Mouse (Mus musculus) ES-CJ7 (cell line): ENCODE measurements at regions not wholly inside any gene's neighbourhood (a gene's known extent, or its start where the extent isn't known, plus 50 kb on each side); places are given as distances from the start of the nearest gene placed in this dataset.

Experiments used
- DNase-seq: peaks from one replicate; pipeline ENCODE4 v3.0.0; 2011; ENCODE audit warnings: low read depth, low spot score

DNA sequence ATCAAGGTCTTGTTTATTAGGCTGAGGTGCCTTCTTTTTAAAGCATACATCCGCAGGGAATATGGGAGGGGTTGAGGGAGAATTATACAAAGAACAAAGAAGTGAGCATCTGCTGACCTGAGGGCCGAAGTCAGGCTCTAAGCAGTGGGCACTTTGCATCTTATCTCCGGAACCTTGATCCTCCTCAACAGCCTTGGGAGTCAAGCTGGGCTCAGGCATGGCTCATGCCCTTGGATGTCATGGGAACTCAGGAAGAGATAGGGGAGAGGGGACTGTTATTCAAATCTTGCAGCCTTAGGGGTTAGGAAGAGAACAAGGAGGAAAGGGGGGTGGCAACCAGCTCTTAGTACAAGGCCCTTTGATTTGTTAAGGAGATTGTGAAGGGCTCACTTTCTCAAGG, 248.5 kb downstream of the Gm19965 start:
- peak; percentile 70 for DNase-seq

- no peak for DNase-seq
Observed at GRCm38 (mm10) chr1:117067151-117067819, 264.5 kb downstream of the Gm19965 start.

GRCm38 (mm10) chr1:117087136-117087535, 284.4 kb downstream of the Gm19965 start:
- DNase-seq, result no peak

DNA sequence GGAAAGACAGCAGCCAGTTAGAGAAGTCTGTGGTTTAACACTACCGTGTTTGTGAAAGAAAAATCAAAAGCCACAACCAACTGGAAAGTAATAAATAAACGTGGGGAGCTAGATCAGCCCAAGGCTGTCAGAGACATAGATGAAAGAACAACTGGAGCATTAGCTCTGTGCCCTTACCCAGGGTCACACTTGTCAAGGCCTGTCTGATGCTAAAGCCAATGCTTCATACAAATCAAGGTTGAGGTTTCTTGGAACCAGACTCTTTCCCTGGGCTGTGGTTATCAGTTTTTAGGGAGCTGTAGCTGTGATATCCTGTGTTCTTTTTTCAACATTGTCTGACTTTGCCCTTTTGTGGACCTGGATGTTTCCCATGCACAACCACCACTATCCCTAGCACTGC, 308.7 kb downstream of the Gm19965 start:
- DNase-seq, result no peak

GRCm38 (mm10) chr1:117113918-117114317, 311.1 kb downstream of the Gm19965 start:
- DNase-seq, result no peak

DNA sequence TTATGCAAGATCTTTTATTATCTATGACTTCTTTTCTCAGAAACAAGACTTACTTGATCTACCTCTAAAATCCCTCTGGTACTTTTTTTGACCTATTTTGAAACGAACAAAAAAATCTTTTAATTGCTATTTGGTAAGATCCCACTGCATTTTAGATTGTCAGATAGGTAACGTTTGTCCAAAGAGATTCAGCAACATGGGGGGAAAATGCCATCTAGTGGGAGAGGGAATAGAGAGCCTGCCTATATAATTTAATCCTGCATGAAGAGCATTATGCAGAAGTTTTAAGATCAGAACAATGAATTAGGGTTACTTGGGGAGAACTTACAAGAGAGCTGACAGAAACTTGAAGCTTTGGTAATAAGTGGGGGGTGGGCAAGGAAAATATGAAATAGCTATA, 320.2 kb downstream of the Gm19965 start:
- DNase-seq, result no peak
